Mouse (Mus musculus): ENCODE data around the gene 1700018F24Rik. TPM values are rescaled to one million over a fixed set of nuclear protein-coding genes. Genes with fewer than 3 reads are reported as not detected.
"Not testable (repeated sequence)": the region's sequence is repeated elsewhere in the genome, so short reads cannot be mapped to it uniquely, and the experiment has no call there.

Gene 1700018F24Rik
- polyA plus RNA-seq, 1 experiment from 2014 or later: not detected

DNA sequence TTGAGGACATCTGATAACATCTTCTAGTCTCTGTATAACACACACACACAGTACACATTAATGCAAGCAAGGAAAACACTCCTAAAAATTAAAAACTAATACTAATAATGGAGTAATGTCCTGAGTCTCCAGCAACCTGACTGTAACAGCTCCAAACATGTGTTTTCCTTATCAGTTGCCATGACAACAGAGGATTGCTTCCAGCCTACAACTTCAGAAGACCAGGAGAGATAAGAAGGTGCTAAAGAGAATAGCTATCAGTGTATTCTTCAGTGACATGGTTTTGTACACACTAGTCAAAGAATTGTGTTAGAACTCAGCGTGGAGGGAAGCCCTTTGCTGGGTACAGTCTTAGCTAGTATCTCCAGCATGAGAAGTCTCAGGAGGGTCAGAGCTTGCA, 22.1 kb upstream of the 1700018F24Rik start:
- not testable (repeated sequence) for H3K9ac ChIP-seq (ENCODE audit: low read length); H3K36me3 ChIP-seq (ENCODE audit: control insufficient read depth, insufficient read depth, low read length); DNase-seq (ENCODE audit: low spot score); ATAC-seq; H3K4me1 ChIP-seq (ENCODE audit: control insufficient read depth, insufficient read depth, low read length); H3K27me3 ChIP-seq (replicated peaks; ENCODE audit: control insufficient read depth, insufficient read depth, low read length); H3K4me3 ChIP-seq (ENCODE audit: low read depth, low read length); H3K27ac ChIP-seq (ENCODE audit: low read depth, low read length); H3K4me2 ChIP-seq (ENCODE audit: low read length); H3K9me3 ChIP-seq (replicated peaks; ENCODE audit: control insufficient read depth, low read length)
- 81% methylated on average over 1 of the region's 1 CpGs for WGBS

DNA sequence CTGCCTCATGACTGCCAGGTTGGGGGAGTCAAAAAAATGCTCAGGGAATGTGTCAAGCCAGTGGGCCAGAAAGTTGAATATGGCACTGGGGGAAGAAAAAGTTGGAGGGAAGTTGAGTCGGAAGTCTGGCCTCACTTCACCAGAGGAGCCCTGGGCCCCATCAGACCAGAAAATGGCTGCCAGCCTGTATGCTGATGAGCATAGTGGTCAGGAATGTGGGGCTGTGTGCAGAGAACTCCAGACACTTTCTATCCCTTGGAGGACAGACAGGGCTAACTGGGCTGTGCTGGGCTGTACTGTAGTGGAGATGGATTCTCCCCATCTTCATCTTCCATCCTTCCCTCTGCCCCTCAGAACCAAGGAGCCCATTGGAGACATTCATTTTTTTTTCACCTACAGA, 12.3 kb upstream of the 1700018F24Rik start:
- not testable (repeated sequence) for H3K4me1 ChIP-seq (ENCODE audit: control insufficient read depth, insufficient read depth, low read length); H3K4me2 ChIP-seq (ENCODE audit: low read length); H3K9me3 ChIP-seq (replicated peaks; ENCODE audit: control insufficient read depth, low read length); DNase-seq (ENCODE audit: low spot score); H3K9ac ChIP-seq (ENCODE audit: low read length); H3K27ac ChIP-seq (ENCODE audit: low read depth, low read length); H3K36me3 ChIP-seq (ENCODE audit: control insufficient read depth, insufficient read depth, low read length); ATAC-seq; H3K4me3 ChIP-seq (ENCODE audit: low read depth, low read length); H3K27me3 ChIP-seq (replicated peaks; ENCODE audit: control insufficient read depth, insufficient read depth, low read length)
- 81% methylated on average over 1 of the region's 1 CpGs for WGBS

DNA sequence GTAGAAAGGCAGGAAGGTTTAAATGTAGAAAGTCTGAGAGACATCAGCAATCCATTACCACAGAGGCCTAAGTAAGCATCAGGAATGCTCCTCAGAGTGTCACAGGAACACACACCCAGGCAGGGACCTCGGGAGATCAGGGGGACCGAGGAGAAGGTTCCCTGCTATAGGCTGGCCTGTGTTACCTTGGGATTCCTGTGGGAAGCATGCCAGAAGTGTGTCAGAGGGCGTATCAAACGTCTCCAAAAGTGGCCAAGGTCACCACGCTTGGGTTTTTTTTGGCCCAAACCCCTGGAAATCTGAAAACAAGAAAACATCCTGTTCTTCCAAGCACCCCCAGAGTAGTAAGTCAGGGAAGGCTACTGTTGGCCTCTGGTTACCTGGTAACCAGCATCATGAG, 10.4 kb upstream of the 1700018F24Rik start, which contains the start of gene Gm4871:
Gene Gm4871, minus strand, starts transcription at position 364 of the 400 bp plus-strand sequence.
- H3K36me3 ChIP-seq (ENCODE audit: control insufficient read depth, insufficient read depth, low read length); H3K9ac ChIP-seq (ENCODE audit: low read length); H3K9me3 ChIP-seq (replicated peaks; ENCODE audit: control insufficient read depth, low read length); H3K27me3 ChIP-seq (replicated peaks; ENCODE audit: control insufficient read depth, insufficient read depth, low read length); H3K4me3 ChIP-seq (ENCODE audit: low read depth, low read length); H3K27ac ChIP-seq (ENCODE audit: low read depth, low read length); ATAC-seq; H3K4me2 ChIP-seq (ENCODE audit: low read length); H3K4me1 ChIP-seq (ENCODE audit: control insufficient read depth, insufficient read depth, low read length); DNase-seq (ENCODE audit: low spot score): not testable (repeated sequence)
- 75% methylated on average over 5 of the region's 5 CpGs for WGBS

DNA sequence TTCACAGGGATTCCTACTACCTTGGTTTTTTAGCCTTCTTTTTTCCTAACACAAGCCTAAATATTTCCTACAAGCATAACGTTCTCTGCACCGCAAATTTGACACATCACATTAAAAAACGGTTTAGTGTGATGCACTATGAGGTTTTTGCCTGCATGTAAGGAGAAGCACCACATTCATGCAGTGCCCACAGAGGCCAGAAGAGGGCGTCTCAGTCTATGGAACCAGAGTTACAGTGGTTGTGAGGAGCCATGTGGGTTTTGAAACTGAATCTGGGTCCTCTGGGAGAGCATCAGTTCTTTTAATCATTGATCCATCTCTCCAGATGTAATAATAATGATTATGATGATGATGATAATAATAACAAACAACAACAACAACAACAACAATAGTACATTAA, 1.2 kb upstream of the 1700018F24Rik start:
- Histone ChIP-seq H3K9me3 (replicated peaks; ENCODE audit: control insufficient read depth, low read length) (no peaks in the 10 kb centered on the region), H3K27ac (ENCODE audit: low read depth, low read length) (no peak overlapping the region), H3K27me3 (replicated peaks; ENCODE audit: control insufficient read depth, insufficient read depth, low read length) (no peaks in the 10 kb centered on the region), H3K36me3 (ENCODE audit: control insufficient read depth, insufficient read depth, low read length) (no peaks in the 10 kb centered on the region), H3K4me3 (ENCODE audit: low read depth, low read length) (no peak overlapping the region), H3K9ac (ENCODE audit: low read length) (no peak overlapping the region), H3K4me2 (ENCODE audit: low read length) (no peak overlapping the region), H3K4me1 (ENCODE audit: control insufficient read depth, insufficient read depth, low read length) (no peaks in the 10 kb centered on the region)
- ATAC-seq: no peak
- WGBS: 46% methylated on average over 4 of the region's 4 CpGs
- peak; percentile 1 for DNase-seq (ENCODE audit: low spot score)

DNA sequence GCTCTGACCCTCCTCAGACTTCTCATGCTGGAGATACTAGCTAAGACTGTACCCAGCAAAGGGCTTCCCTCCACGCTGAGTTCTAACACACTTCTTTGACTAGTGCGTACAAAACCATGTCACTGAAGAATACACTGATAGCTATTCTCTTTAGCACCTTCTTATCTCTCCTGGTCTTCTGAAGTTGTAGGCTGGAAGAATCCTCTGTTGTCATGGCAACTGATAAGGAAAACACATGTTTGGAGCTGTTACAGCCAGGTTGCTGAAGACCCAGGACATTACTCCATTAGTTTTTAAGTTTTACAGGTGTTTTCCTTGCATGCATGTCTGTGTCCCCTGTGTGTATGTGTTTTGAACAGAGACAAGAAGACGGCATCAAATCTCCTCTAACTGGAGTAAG, 11.4 kb downstream of the 1700018F24Rik start:
- not testable (repeated sequence) for H3K36me3 ChIP-seq (ENCODE audit: control insufficient read depth, insufficient read depth, low read length); DNase-seq (ENCODE audit: low spot score); H3K27ac ChIP-seq (ENCODE audit: low read depth, low read length); ATAC-seq; H3K4me1 ChIP-seq (ENCODE audit: control insufficient read depth, insufficient read depth, low read length); H3K4me2 ChIP-seq (ENCODE audit: low read length); H3K9ac ChIP-seq (ENCODE audit: low read length); H3K27me3 ChIP-seq (replicated peaks; ENCODE audit: control insufficient read depth, insufficient read depth, low read length); H3K9me3 ChIP-seq (replicated peaks; ENCODE audit: control insufficient read depth, low read length); H3K4me3 ChIP-seq (ENCODE audit: low read depth, low read length)
- WGBS: 91% methylated on average over 3 of the region's 3 CpGs

DNA sequence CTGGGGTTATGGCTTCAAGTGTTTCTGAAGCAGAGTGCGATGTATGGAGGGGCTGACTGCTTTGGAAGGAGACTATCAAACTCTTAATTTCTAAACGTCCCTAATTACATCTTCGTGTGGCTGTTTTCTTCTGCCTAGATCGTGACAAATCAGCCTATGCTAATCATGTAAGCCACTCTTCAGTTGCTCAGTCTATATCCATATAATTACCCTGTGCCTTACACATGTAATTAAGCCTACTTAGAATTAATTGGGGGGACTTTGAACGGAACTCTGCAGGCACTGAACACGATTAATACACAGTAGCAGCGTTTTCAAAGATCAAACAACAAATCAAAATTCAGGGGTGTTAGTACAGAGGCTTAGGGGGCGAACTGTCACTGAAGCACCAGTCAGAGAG, 15.1 kb downstream of the 1700018F24Rik start:
- H3K36me3 ChIP-seq (ENCODE audit: control insufficient read depth, insufficient read depth, low read length): no peaks in the 10 kb centered on the region
- H3K9ac ChIP-seq (ENCODE audit: low read length): no peak overlapping the region
- peak; percentile 57; the same call in 1 of the 2 replicates for ATAC-seq
- no peaks in the 10 kb centered on the region for H3K9me3 ChIP-seq (replicated peaks; ENCODE audit: control insufficient read depth, low read length)
- 15% methylated on average over 8 of the region's 8 CpGs for WGBS
- H3K27me3 ChIP-seq (replicated peaks; ENCODE audit: control insufficient read depth, insufficient read depth, low read length): no peaks in the 10 kb centered on the region
- H3K27ac ChIP-seq (ENCODE audit: low read depth, low read length): no peak overlapping the region
- H3K4me3 ChIP-seq (ENCODE audit: low read depth, low read length): no peak overlapping the region
- no peaks in the 10 kb centered on the region; the same call in 1 of the 2 replicates for H3K4me1 ChIP-seq (ENCODE audit: control insufficient read depth, insufficient read depth, low read length)
- DNase-seq (ENCODE audit: low spot score): peak; percentile 57
- no peak overlapping the region for H3K4me2 ChIP-seq (ENCODE audit: low read length)

DNA sequence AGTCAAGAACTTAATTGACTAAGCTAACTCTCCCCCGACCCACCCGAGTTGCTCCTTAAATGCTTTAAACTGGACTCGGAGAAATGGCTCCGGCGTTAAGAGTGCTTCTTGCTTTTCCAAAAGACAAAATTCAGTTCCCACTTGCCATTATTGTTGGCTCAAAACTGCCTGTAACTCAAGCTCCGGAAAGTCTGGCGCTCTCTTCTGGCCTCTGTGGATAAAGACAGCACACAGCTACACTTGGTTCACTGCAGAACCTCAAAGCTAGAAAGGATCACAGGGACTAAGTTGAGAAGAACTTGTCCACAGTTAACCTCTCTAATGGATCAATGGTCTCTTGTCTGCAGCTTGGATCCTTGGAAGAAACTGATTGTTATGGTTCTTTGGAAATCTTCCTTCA, 15.9 kb downstream of the 1700018F24Rik start:
- Histone ChIP-seq H3K9me3 (replicated peaks; ENCODE audit: control insufficient read depth, low read length) (no peaks in the 10 kb centered on the region), H3K9ac (ENCODE audit: low read length) (no peak overlapping the region), H3K27ac (ENCODE audit: low read depth, low read length) (no peak overlapping the region), H3K36me3 (ENCODE audit: control insufficient read depth, insufficient read depth, low read length) (no peaks in the 10 kb centered on the region), H3K4me2 (ENCODE audit: low read length) (no peak overlapping the region), H3K4me1 (ENCODE audit: control insufficient read depth, insufficient read depth, low read length) (no peaks in the 10 kb centered on the region; the same call in 1 of the 2 replicates), H3K4me3 (ENCODE audit: low read depth, low read length) (no peak overlapping the region), H3K27me3 (replicated peaks; ENCODE audit: control insufficient read depth, insufficient read depth, low read length) (no peaks in the 10 kb centered on the region)
- ATAC-seq (no peak), DNase-seq (ENCODE audit: low spot score) (no peak)
- 91% methylated on average over 7 of the region's 7 CpGs for WGBS

DNA sequence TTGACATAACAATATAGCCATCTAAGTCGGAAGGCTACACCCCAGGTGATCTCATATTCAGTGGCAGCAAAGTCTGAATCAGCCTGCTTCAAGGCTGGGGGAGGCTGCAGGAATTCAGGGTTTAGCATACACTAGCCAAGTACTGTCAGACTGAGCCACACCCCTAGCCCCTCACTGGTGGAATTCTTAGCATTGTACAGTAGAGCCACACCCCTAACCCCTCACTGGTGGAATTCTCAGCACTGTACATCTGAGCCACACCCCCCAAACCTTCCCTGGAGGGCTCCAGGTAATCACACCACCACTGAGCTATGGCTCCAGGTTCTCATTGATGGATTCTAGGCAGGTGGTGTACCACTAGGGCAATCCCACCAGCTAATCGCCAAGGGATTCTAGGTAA, 16.7 kb downstream of the 1700018F24Rik start:
- H3K4me3 ChIP-seq (ENCODE audit: low read depth, low read length): no peak overlapping the region
- 78% methylated on average over 2 of the region's 2 CpGs for WGBS
- no peak for ATAC-seq

DNA sequence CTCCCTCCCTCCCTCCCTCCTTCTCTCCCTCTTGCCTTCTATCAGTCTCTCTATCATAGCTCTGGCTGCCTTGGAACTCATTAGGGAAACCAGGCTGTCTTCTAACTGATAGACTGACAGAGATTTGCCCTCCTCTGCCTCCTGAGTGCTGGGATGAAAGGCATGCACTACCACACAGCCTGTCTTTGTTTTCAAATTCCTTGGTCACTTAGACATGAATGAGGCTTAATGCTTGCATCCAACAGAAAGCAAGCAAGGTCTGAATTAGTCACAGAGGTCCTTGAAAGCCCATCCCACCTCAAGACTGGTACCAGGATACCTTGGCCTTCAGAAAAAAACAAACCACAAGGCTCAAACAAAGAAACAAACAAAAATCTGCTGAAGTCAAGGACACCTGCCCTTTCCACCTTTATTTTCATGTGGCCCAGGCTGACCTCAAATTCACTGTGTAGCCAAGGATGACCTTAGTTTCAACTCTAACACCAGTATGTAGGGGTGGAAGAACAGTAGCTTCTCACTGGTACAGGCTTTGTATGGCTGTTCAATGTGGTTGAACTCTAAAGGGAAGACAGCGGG, 22.1 kb downstream of the 1700018F24Rik start:
- Histone ChIP-seq H3K4me2 (ENCODE audit: low read length) (no peak overlapping the region), H3K9ac (ENCODE audit: low read length) (no peak overlapping the region), H3K27ac (ENCODE audit: low read depth, low read length) (no peak overlapping the region), H3K4me3 (ENCODE audit: low read depth, low read length) (no peak overlapping the region), H3K27me3 (replicated peaks; ENCODE audit: control insufficient read depth, insufficient read depth, low read length) (no peaks in the 10 kb centered on the region), H3K4me1 (ENCODE audit: control insufficient read depth, insufficient read depth, low read length) (no peaks in the 10 kb centered on the region), H3K9me3 (replicated peaks; ENCODE audit: control insufficient read depth, low read length) (no peaks in the 10 kb centered on the region), H3K36me3 (ENCODE audit: control insufficient read depth, insufficient read depth, low read length) (no peaks in the 10 kb centered on the region)
- ATAC-seq: no peak
- 84% methylated on average over 1 of the region's 1 CpGs for WGBS
- DNase-seq (ENCODE audit: low spot score): no peak

More for the DNA sequence above, 16.7 kb downstream of the 1700018F24Rik start:
- Histone ChIP-seq H3K9ac (ENCODE audit: low read length) (no peak overlapping the region), H3K9me3 (replicated peaks; ENCODE audit: control insufficient read depth, low read length) (no peaks in the 10 kb centered on the region), H3K27me3 (replicated peaks; ENCODE audit: control insufficient read depth, insufficient read depth, low read length) (no peaks in the 10 kb centered on the region), H3K4me1 (ENCODE audit: control insufficient read depth, insufficient read depth, low read length) (no peaks in the 10 kb centered on the region; the same call in 1 of the 2 replicates), H3K4me2 (ENCODE audit: low read length) (no peak overlapping the region), H3K36me3 (ENCODE audit: control insufficient read depth, insufficient read depth, low read length) (no peaks in the 10 kb centered on the region), H3K27ac (ENCODE audit: low read depth, low read length) (no peak overlapping the region)
- no peak for DNase-seq (ENCODE audit: low spot score)

All from forebrain, embryonic 14.5 days (tissue).